Mouse (Mus musculus): ENCODE measurements around the gene Tinf2.

GRCm38 (mm10) chr14:55716884-55717283, 35.3 kb upstream of the Tinf2 start:
- TF ChIP-seq POLR2A (IDR thresholded peaks at IDR 0.05; ENCODE audit: low read depth, low read length) (no peak), CTCF (IDR thresholded peaks at IDR 0.05; ENCODE audit: extremely low read depth, insufficient read length, insufficient replicate concordance, low read depth, low read length) (no peak)

Measured in small intestine, adult 2 months (tissue).